Mouse (Mus musculus) cerebral cortex, adult 2 months (tissue): ENCODE results near the gene Gpr82.

Source experiments
- WGBS: fragments of 180-500 bp; shearing (Covaris S2); methylation state at CpG from one replicate; pipeline ENCODE4 v1.1.7; 2018; 5-methylcytosine and 5-hydroxymethylcytosine counted together

Gpr82 gene

GRCm38 (mm10) chrX:13691865-13692264 lies 30.7 kb downstream of the Gpr82 start:
- 62% methylated on average over 4 of the region's 4 CpGs for WGBS

- WGBS = 88% methylated on average over 3 of the region's 3 CpGs
Observed at GRCm38 (mm10) chrX:13700681-13701080, 39.5 kb downstream of the Gpr82 start.

GRCm38 (mm10) chrX:13705051-13705450 lies 43.9 kb downstream of the Gpr82 start:
- WGBS = 57% methylated on average over 2 of the region's 2 CpGs

GRCm38 (mm10) chrX:13710174-13710573 lies 49.0 kb downstream of the Gpr82 start:
- WGBS = 13% methylated on average over 2 of the region's 2 CpGs
